Mouse (Mus musculus): ENCODE measurements around the gene Rnh1. TPM values are rescaled to one million over a fixed set of nuclear protein-coding genes. Genes with fewer than 3 reads are reported as not detected.

Gene Rnh1
- total RNA-seq, 2 experiments from 2014 or later = 40.6 to 42.3 TPM

GRCm38 (mm10) chr7:141143112-141143511 lies 29.5 kb downstream of the Rnh1 start:
- H3K27ac ChIP-seq = peak overlapping the region; percentile 9; the same call in 1 of the 2 replicates
- TF ChIP-seq CTCF (conservative IDR thresholded peaks at IDR 0.05) = peak; percentile 74
- H3K4me3 ChIP-seq = no peak overlapping the region
- no peak for DNase-seq (ENCODE audit: low spot score in 2 of 2)

GRCm38 (mm10) chr7:141141326-141141725 lies 31.3 kb downstream of the Rnh1 start:
- DNase-seq (ENCODE audit: low spot score in 2 of 2) = no peak
- no peak for TF ChIP-seq CTCF (conservative IDR thresholded peaks at IDR 0.05)
- no peak overlapping the region for H3K4me3 ChIP-seq
- H3K27ac ChIP-seq = no peak overlapping the region

GRCm38 (mm10) chr7:141131904-141132755 lies 40.5 kb downstream of the Rnh1 start:
- DNase-seq (ENCODE audit: low spot score in 2 of 2) = no peak
- Histone ChIP-seq H3K4me3 (peak overlapping the region; percentile 99), H3K27ac (peak overlapping the region; percentile 91; the same call in 1 of the 2 replicates)
- TF ChIP-seq CTCF (conservative IDR thresholded peaks at IDR 0.05) = no peak

GRCm38 (mm10) chr7:141131024-141131820 lies 41.4 kb downstream of the Rnh1 start:
- DNase-seq (ENCODE audit: low spot score in 2 of 2) = peak; percentile 90 to 92
- Histone ChIP-seq H3K4me3 (peak overlapping the region; percentile 99), H3K27ac (peak overlapping the region; percentile 91)
- TF ChIP-seq CTCF (conservative IDR thresholded peaks at IDR 0.05) = no peak

GRCm38 (mm10) chr7:141123517-141123856 lies 49.2 kb downstream of the Rnh1 start:
- no peak for DNase-seq (ENCODE audit: low spot score in 2 of 2)
- H3K27ac ChIP-seq = peak overlapping the region; percentile 82
- no peak for TF ChIP-seq CTCF (conservative IDR thresholded peaks at IDR 0.05)

GRCm38 (mm10) chr7:141122689-141123516 lies 49.8 kb downstream of the Rnh1 start:
- peak; percentile 83 to 91 for DNase-seq (ENCODE audit: low spot score in 2 of 2)
- H3K4me3 ChIP-seq = peak overlapping the region; percentile 72
- H3K27ac ChIP-seq = peak overlapping the region; percentile 82
- peak; percentile 51 for TF ChIP-seq CTCF (conservative IDR thresholded peaks at IDR 0.05)

More at GRCm38 (mm10) chr7:141123517-141123856, 49.2 kb downstream of the Rnh1 start:
- H3K4me3 ChIP-seq = peak overlapping the region; percentile 72

GRCm38 (mm10) chr7:141122245-141122644 lies 50.4 kb downstream of the Rnh1 start, which contains the start of gene Ptdss2:
Ptdss2 (plus strand) TSS chr7:141122382.
- no peak for TF ChIP-seq CTCF (conservative IDR thresholded peaks at IDR 0.05)
- DNase-seq (ENCODE audit: low spot score in 2 of 2) = no peak

GRCm38 (mm10) chr7:141121051-141121531 lies 51.6 kb downstream of the Rnh1 start:
- TF ChIP-seq CTCF (conservative IDR thresholded peaks at IDR 0.05) = peak; percentile 31; the same call in 1 of the 2 replicates
- no peak for DNase-seq (ENCODE audit: low spot score in 2 of 2)
- Histone ChIP-seq H3K4me3 (no peak overlapping the region), H3K27ac (no peak overlapping the region; the same call in 1 of the 2 replicates)

More at GRCm38 (mm10) chr7:141122245-141122644, 50.4 kb downstream of the Rnh1 start, which contains the start of gene Ptdss2:
- Histone ChIP-seq H3K4me3 (peak within 1 kb of the TSS; percentile 72), H3K27ac (peak within 1 kb of the TSS; percentile 82)

- no peak for DNase-seq (ENCODE audit: low spot score in 2 of 2)
- Histone ChIP-seq H3K27ac (no peak overlapping the region), H3K4me3 (no peak overlapping the region)
- TF ChIP-seq CTCF (conservative IDR thresholded peaks at IDR 0.05) = no peak
These were observed 52.1 kb downstream of the Rnh1 start for GRCm38 (mm10) chr7:141120605-141121004.

- DNase-seq (ENCODE audit: low spot score in 2 of 2) = no peak
- Histone ChIP-seq H3K27ac (no peak overlapping the region), H3K4me3 (no peak overlapping the region)
- no peak for TF ChIP-seq CTCF (conservative IDR thresholded peaks at IDR 0.05)
These were observed 53.2 kb downstream of the Rnh1 start for GRCm38 (mm10) chr7:141119487-141119886.

- no peak for DNase-seq (ENCODE audit: low spot score in 2 of 2)
- no peak within 1 kb of the TSS for H3K4me3 ChIP-seq
- no peak for TF ChIP-seq CTCF (conservative IDR thresholded peaks at IDR 0.05)
- H3K27ac ChIP-seq = no peak within 1 kb of the TSS
These were observed 55.0 kb downstream of the Rnh1 start, which contains the start of gene Ano9 for GRCm38 (mm10) chr7:141117636-141118035. Ano9 (minus strand) TSS chr7:141117806.

- H3K27ac ChIP-seq = no peak overlapping the region
- DNase-seq (ENCODE audit: low spot score in 2 of 2) = no peak
- H3K4me3 ChIP-seq = no peak overlapping the region
- no peak for TF ChIP-seq CTCF (conservative IDR thresholded peaks at IDR 0.05)
These were observed 56.8 kb downstream of the Rnh1 start for GRCm38 (mm10) chr7:141115874-141116273.

Small RNA genes within 50 kb of the gene (microRNA-seq; reads per million reads assigned to microRNA genes)
- gene Mir210 = 70.6 to 92.1 reads per million in 2 experiments

Other genes with a start within 250 kb of the Rnh1 start
- gene Pgghg, start 231.5 kb downstream of the Rnh1 start, total RNA-seq (2021) = 1 to 10 TPM; 4.0 to 7.1 TPM
- not detected for gene Ifitm5, start 222.6 kb downstream of the Rnh1 start, total RNA-seq (2021)
- gene Gm45717, start 216.9 kb downstream of the Rnh1 start, total RNA-seq (2021) = not detected
- gene Ifitm2, start 216.9 kb downstream of the Rnh1 start, total RNA-seq (2021) = 10 to 100 TPM; 13.0 to 16.3 TPM
- gene Ifitm1, start 205.6 kb downstream of the Rnh1 start, total RNA-seq (2021) = 1 to 10 TPM; 1.9 to 2.9 TPM
- gene Ifitm3, start 162.1 kb downstream of the Rnh1 start, total RNA-seq (2021) = 10 to 100 TPM in 1 of 2 experiments, 1 to 10 TPM in 1; 9.6 to 13.9 TPM
- not detected for gene Ifitm6, start 154.9 kb downstream of the Rnh1 start, total RNA-seq (2021)
- not detected for gene Gm17387, start 143.7 kb downstream of the Rnh1 start, total RNA-seq (2021)
- 100 to 1,000 TPM in 1 of 2 experiments, 10 to 100 TPM in 1; 93.4 to 101 TPM for gene B4galnt4, start 111.8 kb downstream of the Rnh1 start, total RNA-seq (2021)
- gene Pkp3, start 94.6 kb downstream of the Rnh1 start, total RNA-seq (2021) = not detected
- 1 to 10 TPM; 2.1 to 2.5 TPM for gene Sigirr, start 72.3 kb downstream of the Rnh1 start, total RNA-seq (2021)
- not detected for gene Ano9, start 55.1 kb downstream of the Rnh1 start, total RNA-seq (2021)
- 10 to 100 TPM; 50.8 to 64.4 TPM for gene Ptdss2, start 50.5 kb downstream of the Rnh1 start, total RNA-seq (2021)
- 100 to 1,000 TPM; 200 to 222 TPM for gene Hras, start 21.1 kb upstream of the Rnh1 start, total RNA-seq (2021)
- gene Lrrc56, start 21.3 kb upstream of the Rnh1 start, total RNA-seq (2021) = 1 to 10 TPM; 4.5 to 5.7 TPM
- not detected for gene Lmntd2, start 41.2 kb upstream of the Rnh1 start, total RNA-seq (2021)
- 1 to 10 TPM in 1 of 2 experiments, under 1 TPM in 1; 0.98 to 1.2 TPM for gene Rassf7, start 43.0 kb upstream of the Rnh1 start, total RNA-seq (2021)
- 10 to 100 TPM; 72.8 to 76.1 TPM for gene Phrf1, start 55.9 kb upstream of the Rnh1 start, total RNA-seq (2021)
- 1 to 10 TPM in 1 of 2 experiments, under 1 TPM in 1; 0.56 to 1.3 TPM for gene Irf7, start 93.6 kb upstream of the Rnh1 start, total RNA-seq (2021)
- not detected for gene Cdhr5, start 103.9 kb upstream of the Rnh1 start, total RNA-seq (2021)
- not detected for gene Sct, start 106.3 kb upstream of the Rnh1 start, total RNA-seq (2021)
- under 1 TPM; 0.20 to 0.23 TPM for gene Drd4, start 119.1 kb upstream of the Rnh1 start, total RNA-seq (2021)
- 10 to 100 TPM; 74.1 to 77.0 TPM for gene Deaf1, start 154.8 kb upstream of the Rnh1 start, total RNA-seq (2021)
- gene Tmem80, start 154.9 kb upstream of the Rnh1 start, total RNA-seq (2021) = 10 to 100 TPM; 32.9 to 33.7 TPM
- gene Eps8l2, start 166.0 kb upstream of the Rnh1 start, total RNA-seq (2021) = 1 to 10 TPM; 4.9 to 5.1 TPM
- 100 to 1,000 TPM; 111 to 114 TPM for gene Taldo1, start 219.3 kb upstream of the Rnh1 start, total RNA-seq (2021)
- gene Gatd1, start 241.3 kb upstream of the Rnh1 start, total RNA-seq (2021) = 10 to 100 TPM; 42.1 to 45.1 TPM

All from layer of hippocampus, adult 2 months (tissue).